Mouse (Mus musculus) hindbrain, postnatal 0 days (tissue): ENCODE measurements at regions not wholly inside any gene's neighbourhood (a gene's known extent, or its start where the extent isn't known, plus 50 kb on each side); places are given as distances from the start of the nearest gene placed in this dataset.

Source experiments
- ATAC-seq: fragments of 200-750 bp; cut with Nextera tagmentation; 2 replicates; pipeline ENCODE4 v1.8.0; 2017; ENCODE audit warnings: mild to moderate bottlenecking, moderate TSS enrichment, moderate library complexity
- DNase-seq: peaks from one replicate; pipeline ENCODE4 v3.0.0-alpha.2; 2015; ENCODE audit warnings: low spot score
- H3K27ac ChIP-seq: fragments of 300-500 bp; sonication (generic); 2 replicates; pipeline ENCODE4 v1.5.1; 2014; ENCODE audit warnings: mild to moderate bottlenecking
- H3K27me3 ChIP-seq: fragments of 300-500 bp; sonication (generic); 2 replicates; pipeline ENCODE4 v1.6.1; 2014; ENCODE audit warnings: low read length, mixed read lengths; ENCODE audit not compliant: insufficient read depth
- H3K36me3 ChIP-seq: fragments of 300-500 bp; sonication (generic); 2 replicates; pipeline ENCODE4 v1.6.1; 2014; ENCODE audit warnings: low read length, mixed read lengths; ENCODE audit not compliant: insufficient read depth
- H3K4me1 ChIP-seq: fragments of 300-500 bp; sonication (generic); 2 replicates; pipeline ENCODE4 v1.6.1; 2014; ENCODE audit warnings: antibody characterized with exemption, low read length, mixed read lengths; ENCODE audit not compliant: insufficient read depth
- H3K4me2 ChIP-seq: fragments of 300-500 bp; sonication (generic); 2 replicates; pipeline ENCODE4 v1.6.1; 2014; ENCODE audit warnings: low read depth, mild to moderate bottlenecking, low read length, moderate library complexity, mixed read lengths
- H3K4me3 ChIP-seq: fragments of 300-500 bp; sonication (generic); 2 replicates; pipeline ENCODE4 v1.5.1; 2014; ENCODE audit warnings: low read length
- H3K9ac ChIP-seq: fragments of 300-500 bp; sonication (generic); replicated peaks from 2 replicates; pipeline ENCODE4 v1.6.1; 2014; ENCODE audit warnings: mild to moderate bottlenecking, low read length, moderate library complexity, mixed read lengths
- H3K9me3 ChIP-seq: fragments of 300-500 bp; sonication (generic); 2 replicates; pipeline ENCODE4 v1.6.1; 2016; ENCODE audit warnings: low read length, mixed read lengths
- CTCF ChIP-seq: IDR thresholded peaks from 2 replicates; pipeline ENCODE4 v1.5.1; 2016; ENCODE audit warnings: antibody characterized with exemption, control low read depth, low read depth
- WGBS: fragments of 180-500 bp; shearing (Covaris S2); extraction: QIAGEN DNeasy Blood & Tissue Kit; methylation state at CpG from one replicate; pipeline ENCODE4 v1.1.7; 2014; 5-methylcytosine and 5-hydroxymethylcytosine counted together

DNA sequence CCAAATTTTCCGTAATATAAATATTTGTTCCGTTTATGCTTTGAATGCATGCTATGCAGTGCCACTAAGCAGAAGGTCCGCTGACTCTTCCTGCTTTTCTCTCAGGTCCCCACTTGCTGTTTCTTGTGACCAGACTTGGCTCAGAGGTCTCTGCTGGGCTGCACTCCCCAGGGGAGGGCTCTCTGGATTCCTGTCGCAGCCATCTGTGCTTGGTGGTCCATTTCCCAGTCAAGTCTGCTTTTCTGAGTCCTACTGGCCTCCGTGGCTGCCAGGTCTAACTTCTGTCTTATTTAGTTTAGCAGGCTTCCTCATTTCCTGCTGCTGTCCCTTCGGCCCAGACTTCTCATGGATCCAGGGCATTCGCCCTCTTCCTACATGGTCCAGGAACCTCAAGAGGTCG, 83.7 kb downstream of the Asb1 start:
- 62% methylated on average over 8 of the region's 8 CpGs for WGBS
- no peaks in the 10 kb centered on the region for H3K36me3 ChIP-seq
- no peak overlapping the region for H3K4me3 ChIP-seq
- no peak overlapping the region; the same call in 1 of the 2 replicates for H3K9ac ChIP-seq
- H3K27me3 ChIP-seq = no peaks in the 10 kb centered on the region
- H3K4me2 ChIP-seq = no peak overlapping the region
- DNase-seq (peak; percentile 41), ATAC-seq (no peak)
- no peaks in the 10 kb centered on the region for H3K9me3 ChIP-seq
- H3K4me1 ChIP-seq = peaks cover 7% of the 10 kb centered on the region; the same call in 1 of the 2 replicates
- TF ChIP-seq CTCF = no peak
- H3K27ac ChIP-seq = peak overlapping the region; percentile 32; the same call in 1 of the 2 replicates

GRCm38 (mm10) chr1:91624531-91625300, 84.4 kb downstream of the Asb1 start:
- WGBS = 57% methylated on average over 11 of the region's 11 CpGs
- Histone ChIP-seq H3K36me3 (no peaks in the 10 kb centered on the region), H3K4me3 (no peak overlapping the region), H3K9ac (no peak overlapping the region; the same call in 1 of the 2 replicates), H3K27ac (peak overlapping the region; percentile 32; the same call in 1 of the 2 replicates), H3K27me3 (no peaks in the 10 kb centered on the region), H3K4me1 (peaks cover 7% of the 10 kb centered on the region; the same call in 1 of the 2 replicates), H3K4me2 (no peak overlapping the region), H3K9me3 (no peaks in the 10 kb centered on the region)
- no peak for TF ChIP-seq CTCF
- peak; percentile 62; the same call in 1 of the 2 replicates for ATAC-seq
- DNase-seq = peak; percentile 52

DNA sequence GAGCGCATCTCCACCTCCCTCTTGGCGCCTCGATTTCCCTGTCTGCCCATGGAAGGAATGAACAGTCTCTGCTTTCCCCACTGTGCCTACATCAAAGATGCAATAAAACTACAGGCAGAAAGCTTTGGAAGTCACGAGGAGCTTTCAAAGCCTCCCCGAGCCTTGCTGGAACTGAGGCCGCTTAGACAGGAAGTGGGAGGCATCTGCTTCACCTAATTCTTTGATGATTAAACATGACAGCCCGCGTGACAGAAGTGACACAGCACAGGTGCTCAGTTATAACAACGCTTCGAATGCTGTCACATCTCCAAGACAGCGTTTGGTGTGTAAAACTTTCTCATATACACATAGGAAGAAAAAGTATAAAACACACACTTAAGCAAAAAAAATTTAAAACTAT, 85.7 kb downstream of the Asb1 start:
- Histone ChIP-seq H3K9ac (no peak overlapping the region), H3K4me2 (no peak overlapping the region), H3K27ac (no peak overlapping the region), H3K4me1 (peaks cover 7% of the 10 kb centered on the region; the same call in 1 of the 2 replicates), H3K27me3 (no peaks in the 10 kb centered on the region), H3K9me3 (no peaks in the 10 kb centered on the region), H3K36me3 (no peaks in the 10 kb centered on the region), H3K4me3 (no peak overlapping the region)
- DNase-seq (no peak), ATAC-seq (no peak)
- 77% methylated on average over 11 of the region's 11 CpGs for WGBS
- TF ChIP-seq CTCF = no peak

DNA sequence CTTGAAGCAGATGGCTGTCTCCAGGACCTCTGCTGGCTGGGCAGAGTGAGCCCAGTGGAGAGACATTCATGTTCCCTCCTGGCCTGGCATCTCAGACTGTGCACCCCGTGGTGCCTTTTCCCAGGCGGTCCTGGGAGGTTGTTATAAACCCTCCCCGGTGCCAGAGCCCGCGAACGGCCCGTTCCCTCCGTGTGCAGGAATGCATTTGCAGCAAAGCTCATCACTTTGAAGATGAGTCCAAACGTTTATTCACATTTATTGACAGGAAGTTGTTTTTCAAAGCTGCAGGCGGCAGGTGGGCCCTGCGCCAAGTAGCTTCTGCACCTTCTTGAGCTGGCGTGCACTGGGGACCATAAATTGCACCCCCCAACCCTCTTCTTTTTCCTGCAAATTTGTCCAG, 89.9 kb downstream of the Asb1 start:
- H3K27ac ChIP-seq = no peak overlapping the region
- no peak overlapping the region for H3K9ac ChIP-seq
- H3K4me3 ChIP-seq = no peak overlapping the region
- ATAC-seq (no peak), DNase-seq (no peak)
- no peak for TF ChIP-seq CTCF
- no peaks in the 10 kb centered on the region for H3K27me3 ChIP-seq
- H3K9me3 ChIP-seq = no peaks in the 10 kb centered on the region
- H3K36me3 ChIP-seq = no peaks in the 10 kb centered on the region
- H3K4me2 ChIP-seq = no peak overlapping the region
- peaks cover 7% of the 10 kb centered on the region; the same call in 1 of the 2 replicates for H3K4me1 ChIP-seq
- WGBS = 43% methylated on average over 12 of the region's 12 CpGs

- no peak for TF ChIP-seq CTCF
- Histone ChIP-seq H3K27me3 (no peaks in the 10 kb centered on the region), H3K9ac (no peak overlapping the region), H3K4me1 (peaks cover 2% of the 10 kb centered on the region; the same call in 1 of the 2 replicates), H3K9me3 (no peaks in the 10 kb centered on the region), H3K27ac (no peak overlapping the region), H3K36me3 (no peaks in the 10 kb centered on the region), H3K4me3 (no peak overlapping the region), H3K4me2 (no peak overlapping the region)
- no peak for ATAC-seq
- DNase-seq = no peak
- WGBS = 83% methylated on average over 6 of the region's 6 CpGs
Observed at GRCm38 (mm10) chr1:91630871-91631410, 90.6 kb downstream of the Asb1 start.

GRCm38 (mm10) chr1:91632906-91633493, 92.7 kb downstream of the Asb1 start:
- H3K27me3 ChIP-seq = no peaks in the 10 kb centered on the region
- no peaks in the 10 kb centered on the region for H3K36me3 ChIP-seq
- H3K27ac ChIP-seq = no peak overlapping the region
- H3K9ac ChIP-seq = no peak overlapping the region
- no peak for TF ChIP-seq CTCF
- H3K9me3 ChIP-seq = no peaks in the 10 kb centered on the region
- DNase-seq (no peak), ATAC-seq (no peak)
- H3K4me2 ChIP-seq = no peak overlapping the region
- H3K4me3 ChIP-seq = no peak overlapping the region
- H3K4me1 ChIP-seq = no peaks in the 10 kb centered on the region
- whole genome bisulfite sequencing = 89% methylated on average over 15 of the region's 15 CpGs
